Mouse (Mus musculus) intestine, embryonic 16.5 days (tissue): ENCODE measurements around the gene Pnmal2. TPM values are rescaled to one million over a fixed set of nuclear protein-coding genes. Genes with fewer than 3 reads are reported as not detected.

Experiments
- ATAC-seq: fragments of 200-750 bp; cut with Nextera tagmentation; 2 replicates; pipeline ENCODE4 v1.8.0; 2017; ENCODE audit warnings: moderate TSS enrichment, moderate library complexity
- H3K27ac ChIP-seq: fragments of 300-500 bp; sonication (generic); 2 replicates; pipeline ENCODE4 v1.5.1; 2014; ENCODE audit warnings: mild to moderate bottlenecking, low read length
- H3K27me3 ChIP-seq: fragments of 300-500 bp; sonication (generic); replicated peaks from 2 replicates; pipeline ENCODE4 v1.6.1; 2014; ENCODE audit warnings: low read length, control low read depth, mixed read lengths; ENCODE audit not compliant: control insufficient read depth, insufficient read depth
- H3K36me3 ChIP-seq: fragments of 300-500 bp; sonication (generic); 2 replicates; pipeline ENCODE4 v1.6.1; 2014; ENCODE audit warnings: low read length, control low read depth; ENCODE audit not compliant: control insufficient read depth, insufficient read depth
- H3K4me1 ChIP-seq: fragments of 300-500 bp; sonication (generic); 2 replicates; pipeline ENCODE4 v1.6.1; 2014; ENCODE audit warnings: low read length, control low read depth, mixed read lengths; ENCODE audit not compliant: control insufficient read depth, insufficient read depth
- H3K4me2 ChIP-seq: fragments of 300-500 bp; sonication (generic); 2 replicates; pipeline ENCODE4 v1.6.1; 2014; ENCODE audit warnings: low read depth, low read length, control low read depth
- H3K4me3 ChIP-seq: fragments of 300-500 bp; sonication (generic); 2 replicates; pipeline ENCODE4 v1.5.1; 2014; ENCODE audit warnings: mild to moderate bottlenecking, low read length
- H3K9ac ChIP-seq: fragments of 300-500 bp; sonication (generic); 2 replicates; pipeline ENCODE4 v1.6.1; 2014; ENCODE audit warnings: low read depth, low read length
- H3K9me3 ChIP-seq: fragments of 300-500 bp; sonication (generic); 2 replicates; pipeline ENCODE4 v1.6.1; 2016; ENCODE audit warnings: low read length, control low read depth; ENCODE audit not compliant: control insufficient read depth
- WGBS: fragments of 180-500 bp; shearing (Covaris S2); extraction: QIAGEN DNeasy Blood & Tissue Kit; methylation state at CpG from one replicate; pipeline ENCODE4 v1.1.7; 2014; 5-methylcytosine and 5-hydroxymethylcytosine counted together
- polyA plus RNA-seq: library from polyadenylated mRNA; unstranded; fragments of >200 nt; fragmentation: Nextera tagmentation; extraction: Ambion mirVana; gene quantifications from 2 replicates; pipeline ENCODE4 v1.2.1, GENCODE M21; 2015

Gene Pnmal2
- polyA plus RNA-seq, 1 experiment from 2014 or later: 4.9 TPM

GRCm38 (mm10) chr7:16906889-16907559, 37.5 kb upstream of the Pnmal2 start:
- no peak for ATAC-seq
- Histone ChIP-seq H3K4me3 (0 out of 2 replicates have a peak overlapping the region, but pooled peaks have one; percentile 3), H3K27ac (no peak overlapping the region), H3K9ac (peak overlapping the region; percentile 20; the same call in 1 of the 2 replicates), H3K9me3 (no peaks in the 10 kb centered on the region), H3K4me2 (peak overlapping the region; percentile 23; the same call in 1 of the 2 replicates), H3K27me3 (0 out of 2 replicates have a peak, but pooled peaks cover 2% of the 10 kb centered on the region), H3K4me1 (peaks cover 40% of the 10 kb centered on the region), H3K36me3 (no peaks in the 10 kb centered on the region)
- 91% methylated on average over 41 of the region's 41 CpGs for WGBS

DNA sequence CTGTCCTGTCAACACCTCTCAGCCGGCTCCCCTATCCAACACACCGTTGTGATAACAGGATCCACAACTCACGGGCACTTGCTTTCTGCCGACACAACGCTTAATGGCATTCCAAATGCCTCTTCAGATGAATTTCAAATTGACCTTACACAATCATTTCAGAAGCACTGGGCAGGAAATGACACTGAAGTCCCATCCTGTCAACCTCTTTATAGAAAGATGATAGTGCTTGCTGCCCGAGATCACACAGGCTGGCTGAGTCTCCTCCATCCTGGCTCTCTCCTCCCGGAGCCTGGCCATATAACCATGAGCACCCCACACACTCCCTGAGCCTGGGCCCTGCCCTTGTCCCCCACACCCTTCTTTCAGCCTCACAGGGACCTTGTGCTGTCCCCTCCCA, 36.6 kb upstream of the Pnmal2 start:
- Histone ChIP-seq H3K4me3 (peak overlapping the region; percentile 13), H3K4me1 (peaks cover 40% of the 10 kb centered on the region), H3K27ac (no peak overlapping the region), H3K9me3 (no peaks in the 10 kb centered on the region), H3K9ac (peak overlapping the region; percentile 21; the same call in 1 of the 2 replicates), H3K4me2 (peak overlapping the region; percentile 40), H3K27me3 (0 out of 2 replicates have a peak, but pooled peaks cover 2% of the 10 kb centered on the region), H3K36me3 (no peaks in the 10 kb centered on the region)
- 51% methylated on average over 7 of the region's 7 CpGs for WGBS
- no peak for ATAC-seq

- peaks cover 40% of the 10 kb centered on the region for H3K4me1 ChIP-seq
- H3K27me3 ChIP-seq: 0 out of 2 replicates have a peak, but pooled peaks cover 2% of the 10 kb centered on the region
- peak overlapping the region; percentile 21; the same call in 1 of the 2 replicates for H3K9ac ChIP-seq
- H3K36me3 ChIP-seq: no peaks in the 10 kb centered on the region
- WGBS: 23% methylated on average over 11 of the region's 11 CpGs
- no peak for ATAC-seq
- H3K9me3 ChIP-seq: no peaks in the 10 kb centered on the region
- H3K4me3 ChIP-seq: peak overlapping the region; percentile 13
- peak overlapping the region; percentile 40 for H3K4me2 ChIP-seq
- no peak overlapping the region; the same call in 1 of the 2 replicates for H3K27ac ChIP-seq
Measured at GRCm38 (mm10) chr7:16908367-16908766, 36.1 kb upstream of the Pnmal2 start.

DNA sequence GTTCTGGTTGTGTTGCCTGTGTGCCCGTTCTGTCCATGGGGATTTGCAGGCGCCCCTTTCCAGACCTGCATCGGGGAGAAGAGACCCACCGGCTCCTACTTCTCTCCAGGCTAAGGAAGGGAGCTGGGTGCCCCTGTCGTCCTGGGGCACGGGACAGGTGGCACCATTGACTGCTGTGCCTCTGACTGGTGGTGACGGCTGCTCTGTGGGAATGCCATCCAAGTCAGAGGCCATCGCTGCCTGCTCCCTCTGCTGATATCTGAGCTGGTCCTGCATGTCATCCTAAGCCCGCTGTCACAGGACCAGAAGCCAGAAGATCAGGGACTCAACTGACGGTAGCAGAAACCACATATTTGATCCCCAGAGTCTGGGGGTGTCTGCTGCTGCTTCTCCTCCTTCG, 35.6 kb upstream of the Pnmal2 start:
- Histone ChIP-seq H3K27me3 (0 out of 2 replicates have a peak, but pooled peaks cover 2% of the 10 kb centered on the region), H3K36me3 (no peaks in the 10 kb centered on the region), H3K4me3 (no peak overlapping the region), H3K27ac (peak overlapping the region; percentile 9; the same call in 1 of the 2 replicates), H3K9me3 (no peaks in the 10 kb centered on the region), H3K4me2 (peak overlapping the region; percentile 40; the same call in 1 of the 2 replicates), H3K4me1 (peaks cover 38% of the 10 kb centered on the region), H3K9ac (peak overlapping the region; percentile 21; the same call in 1 of the 2 replicates)
- no peak for ATAC-seq
- 58% methylated on average over 11 of the region's 11 CpGs for WGBS

DNA sequence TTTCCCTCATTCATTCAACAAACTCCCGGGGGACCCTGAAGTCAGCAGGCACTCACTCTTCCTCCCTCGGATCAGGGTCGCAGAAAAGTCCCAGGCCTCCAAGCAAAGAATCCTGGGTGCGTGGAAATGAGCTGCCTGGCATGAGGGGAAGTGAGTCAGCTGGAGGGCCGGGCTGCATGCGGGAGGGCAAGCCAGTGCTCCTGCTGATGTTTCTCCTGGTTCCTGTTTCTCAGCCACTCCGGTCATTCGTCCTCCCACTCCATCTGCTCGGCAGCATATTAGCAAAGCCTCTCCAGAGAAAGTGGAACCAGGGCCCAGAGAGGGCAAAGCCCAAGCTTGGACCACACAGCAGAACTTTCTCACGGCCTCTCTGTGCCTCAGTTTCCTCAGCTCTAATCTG, 34.6 kb upstream of the Pnmal2 start:
- 41% methylated on average over 10 of the region's 10 CpGs for WGBS
- Histone ChIP-seq H3K4me2 (no peak overlapping the region), H3K4me1 (peaks cover 35% of the 10 kb centered on the region), H3K9ac (no peak overlapping the region), H3K27ac (no peak overlapping the region), H3K36me3 (peaks cover 6% of the 10 kb centered on the region), H3K9me3 (no peaks in the 10 kb centered on the region), H3K4me3 (no peak overlapping the region), H3K27me3 (0 out of 2 replicates have a peak, but pooled peaks cover 2% of the 10 kb centered on the region)
- no peak for ATAC-seq

DNA sequence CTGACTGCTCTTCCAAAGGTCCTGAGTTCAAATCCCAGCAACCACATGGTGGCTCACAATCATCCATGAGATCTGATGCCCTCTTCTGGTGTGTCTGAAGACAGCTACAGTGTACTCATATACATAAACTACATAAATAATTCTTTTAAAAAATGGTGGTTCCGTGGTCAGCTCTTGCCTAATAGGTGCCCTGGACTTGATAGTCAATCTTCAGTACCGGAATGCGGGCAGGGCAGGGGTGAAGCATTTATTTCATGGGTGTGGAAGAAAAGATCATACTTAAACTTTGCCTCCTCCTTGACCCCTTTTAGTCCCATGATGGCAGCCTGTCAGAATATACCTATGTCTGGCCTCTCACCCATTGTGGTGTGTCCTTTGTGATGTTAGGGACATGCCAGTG, 32.6 kb upstream of the Pnmal2 start:
- no peak overlapping the region for H3K4me3 ChIP-seq
- peaks cover 19% of the 10 kb centered on the region for H3K4me1 ChIP-seq
- no peak overlapping the region for H3K27ac ChIP-seq
- peaks cover 20% of the 10 kb centered on the region for H3K36me3 ChIP-seq
- H3K4me2 ChIP-seq: no peak overlapping the region
- no peak for ATAC-seq
- H3K9ac ChIP-seq: no peak overlapping the region
- WGBS: 85% methylated on average over 3 of the region's 3 CpGs
- no peaks in the 10 kb centered on the region for H3K9me3 ChIP-seq
- H3K27me3 ChIP-seq: 0 out of 2 replicates have a peak, but pooled peaks cover 2% of the 10 kb centered on the region

DNA sequence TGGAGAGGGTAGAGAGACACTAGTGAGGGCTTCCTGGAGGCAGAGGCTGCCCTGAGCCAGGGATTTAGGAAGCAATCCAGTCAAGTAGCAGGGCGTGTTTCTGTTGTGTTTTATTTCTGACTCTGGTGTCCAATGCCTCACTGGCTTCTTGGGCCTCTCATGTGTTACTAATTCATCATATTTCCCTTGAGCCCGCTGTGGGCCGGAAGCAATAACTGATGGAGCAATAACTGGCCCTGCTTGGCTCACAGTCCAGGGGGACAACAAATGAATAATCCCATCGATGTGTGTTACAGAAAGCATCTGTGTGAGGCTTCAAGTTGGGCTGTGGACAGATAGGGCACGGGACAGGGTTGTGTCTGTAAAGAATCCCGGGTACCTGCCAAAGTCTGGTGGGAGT, 32.1 kb upstream of the Pnmal2 start:
- no peak overlapping the region for H3K27ac ChIP-seq
- H3K4me2 ChIP-seq: no peak overlapping the region
- H3K36me3 ChIP-seq: peaks cover 24% of the 10 kb centered on the region
- H3K9ac ChIP-seq: no peak overlapping the region
- whole genome bisulfite sequencing: 54% methylated on average over 6 of the region's 6 CpGs
- ATAC-seq: no peak
- H3K27me3 ChIP-seq: 0 out of 2 replicates have a peak, but pooled peaks cover 2% of the 10 kb centered on the region
- H3K4me3 ChIP-seq: no peak overlapping the region
- H3K4me1 ChIP-seq: peaks cover 16% of the 10 kb centered on the region
- H3K9me3 ChIP-seq: no peaks in the 10 kb centered on the region

- no peak overlapping the region for H3K27ac ChIP-seq
- H3K9ac ChIP-seq: no peak overlapping the region
- H3K4me3 ChIP-seq: no peak overlapping the region
- 31% methylated on average over 10 of the region's 10 CpGs for WGBS
- H3K4me1 ChIP-seq: peaks cover 16% of the 10 kb centered on the region
- H3K36me3 ChIP-seq: peaks cover 30% of the 10 kb centered on the region
- no peaks in the 10 kb centered on the region for H3K27me3 ChIP-seq
- H3K9me3 ChIP-seq: no peaks in the 10 kb centered on the region
- H3K4me2 ChIP-seq: no peak overlapping the region
- peak; percentile 75 for ATAC-seq
Measured at GRCm38 (mm10) chr7:16913806-16914452, 30.6 kb upstream of the Pnmal2 start.
